Mouse (Mus musculus): ENCODE data around the gene Pik3r6. TPM values are rescaled to one million over a fixed set of nuclear protein-coding genes. Genes with fewer than 3 reads are reported as not detected.
A peak's percentile ranks its signal among the peaks of the same experiment; 100 is the strongest.

Pik3r6 gene
- total RNA-seq (2021), result 1 to 10 TPM; 1.5 to 1.8 TPM
- long read RNA-seq, result 0 reads

GRCm38 (mm10) chr11:68502902-68503629 is at the start of gene Pik3r6:
TSS of gene Pik3r6 (plus strand) at chr11:68503019.
- DNase-seq (ENCODE audit: low spot score in 2 of 2), result no peak

GRCm38 (mm10) chr11:68453301-68453700 is 49.5 kb upstream of the Pik3r6 start:
- no peak for DNase-seq (ENCODE audit: low spot score in 2 of 2)

- no peak for DNase-seq (ENCODE audit: low spot score in 2 of 2)
Observed at GRCm38 (mm10) chr11:68458086-68458485, 44.7 kb upstream of the Pik3r6 start.

GRCm38 (mm10) chr11:68459021-68459420 is 43.8 kb upstream of the Pik3r6 start:
- no peak for DNase-seq (ENCODE audit: low spot score in 2 of 2)

- no peak for DNase-seq (ENCODE audit: low spot score in 2 of 2)
Observed at GRCm38 (mm10) chr11:68459486-68459885, 43.3 kb upstream of the Pik3r6 start.

GRCm38 (mm10) chr11:68462716-68463115 is 40.1 kb upstream of the Pik3r6 start:
- no peak for DNase-seq (ENCODE audit: low spot score in 2 of 2)

GRCm38 (mm10) chr11:68464260-68464659 is 38.6 kb upstream of the Pik3r6 start:
- no peak for DNase-seq (ENCODE audit: low spot score in 2 of 2)

- DNase-seq (ENCODE audit: low spot score in 2 of 2), result no peak
Observed at GRCm38 (mm10) chr11:68465090-68465489, 37.7 kb upstream of the Pik3r6 start.

- no peak for DNase-seq (ENCODE audit: low spot score in 2 of 2)
Observed at GRCm38 (mm10) chr11:68467441-68467840, 35.4 kb upstream of the Pik3r6 start.

GRCm38 (mm10) chr11:68467962-68468612 is 34.7 kb upstream of the Pik3r6 start:
- no peak for DNase-seq (ENCODE audit: low spot score in 2 of 2)

- DNase-seq (ENCODE audit: low spot score in 2 of 2), result no peak
Observed at GRCm38 (mm10) chr11:68468886-68469285, 33.9 kb upstream of the Pik3r6 start.

GRCm38 (mm10) chr11:68472162-68472849 is 30.5 kb upstream of the Pik3r6 start:
- no peak for DNase-seq (ENCODE audit: low spot score in 2 of 2)

GRCm38 (mm10) chr11:68474600-68474999 is 28.2 kb upstream of the Pik3r6 start:
- no peak for DNase-seq (ENCODE audit: low spot score in 2 of 2)

GRCm38 (mm10) chr11:68475676-68476075 is 27.1 kb upstream of the Pik3r6 start:
- DNase-seq (ENCODE audit: low spot score in 2 of 2), result no peak

- DNase-seq (ENCODE audit: low spot score in 2 of 2), result no peak
Observed at GRCm38 (mm10) chr11:68477661-68478060, 25.2 kb upstream of the Pik3r6 start.

GRCm38 (mm10) chr11:68478574-68478981 is 24.2 kb upstream of the Pik3r6 start:
- no peak for DNase-seq (ENCODE audit: low spot score in 2 of 2)

GRCm38 (mm10) chr11:68480660-68481059 is 22.2 kb upstream of the Pik3r6 start:
- no peak for DNase-seq (ENCODE audit: low spot score in 2 of 2)

GRCm38 (mm10) chr11:68482001-68482400 is 20.8 kb upstream of the Pik3r6 start:
- no peak for DNase-seq (ENCODE audit: low spot score in 2 of 2)

GRCm38 (mm10) chr11:68483213-68483612 is 19.6 kb upstream of the Pik3r6 start:
- no peak for DNase-seq (ENCODE audit: low spot score in 2 of 2)

- no peak for DNase-seq (ENCODE audit: low spot score in 2 of 2)
Observed at GRCm38 (mm10) chr11:68484431-68484830, 18.4 kb upstream of the Pik3r6 start.

- DNase-seq (ENCODE audit: low spot score in 2 of 2), result peak in 1 of 2 experiments; percentile 68
Observed at GRCm38 (mm10) chr11:68485206-68485942, 17.4 kb upstream of the Pik3r6 start.
